Mouse (Mus musculus) urinary bladder, adult 18-20 months (tissue): Measurements from ENCODE around the gene Gm5152.
"Not testable (repeated sequence)": the region's sequence is repeated elsewhere in the genome, so short reads cannot be mapped to it uniquely, and the experiment has no call there.

Source experiments
- DNase-seq, 2 experiments: peaks; one replicate each; pipeline ENCODE4 v3.0.0; 2022; ENCODE audit warnings: low spot score in 2 of 2, mixed read lengths in 2 of 2

Gm5152 gene

GRCm38 (mm10) chr5:10246426-10246825 is at the start of gene Gm5152:
Gene Gm5152 (minus strand): TSS chr5:10246526.
- DNase-seq, result not testable (repeated sequence)

GRCm38 (mm10) chr5:10254768-10255167 is 8.4 kb upstream of the Gm5152 start:
- DNase-seq, result not testable (repeated sequence)

GRCm38 (mm10) chr5:10245770-10246169 is 556 bp downstream of the Gm5152 start:
- DNase-seq, result not testable (repeated sequence)

- not testable (repeated sequence) for DNase-seq
These were observed 5.9 kb downstream of the Gm5152 start for GRCm38 (mm10) chr5:10240436-10240835.

GRCm38 (mm10) chr5:10220317-10220716 is 26.0 kb downstream of the Gm5152 start:
- no peak for DNase-seq

- DNase-seq, result no peak
These were observed 43.3 kb downstream of the Gm5152 start for GRCm38 (mm10) chr5:10203067-10203466.

- no peak for DNase-seq
These were observed 49.4 kb downstream of the Gm5152 start for GRCm38 (mm10) chr5:10196880-10197279.
